Mouse (Mus musculus) left cerebral cortex, postnatal 10 days (tissue): ENCODE results near the gene Bbs9. TPM values are rescaled to one million over a fixed set of nuclear protein-coding genes. Genes with fewer than 3 reads are reported as not detected.
"Not testable (repeated sequence)": the region's sequence is repeated elsewhere in the genome, so short reads cannot be mapped to it uniquely, and the experiment has no call there.

Source experiments
- DNase-seq, 2 experiments: peaks; one replicate each; pipeline ENCODE4 v3.0.0; 2021 to 2022; ENCODE audit warnings: low spot score in 2 of 2, mixed read lengths in 1 of 2; ENCODE audit errors: extremely low spot score in 1 of 2
- intact Hi-C: fragments of 180-260 bp; cut with DNase I; formaldehyde crosslinking; loops from one replicate; pipeline ENCODE4 v1.15.1; 2025
- total RNA-seq, 2 experiments: library from RNA; stranded (reverse); gene quantifications; 2 replicates each; pipeline ENCODE4 v1.2.3; 2021

Gene Bbs9
- total RNA-seq, 2 experiments from 2014 or later = 27.8 to 28.6 TPM

DNA sequence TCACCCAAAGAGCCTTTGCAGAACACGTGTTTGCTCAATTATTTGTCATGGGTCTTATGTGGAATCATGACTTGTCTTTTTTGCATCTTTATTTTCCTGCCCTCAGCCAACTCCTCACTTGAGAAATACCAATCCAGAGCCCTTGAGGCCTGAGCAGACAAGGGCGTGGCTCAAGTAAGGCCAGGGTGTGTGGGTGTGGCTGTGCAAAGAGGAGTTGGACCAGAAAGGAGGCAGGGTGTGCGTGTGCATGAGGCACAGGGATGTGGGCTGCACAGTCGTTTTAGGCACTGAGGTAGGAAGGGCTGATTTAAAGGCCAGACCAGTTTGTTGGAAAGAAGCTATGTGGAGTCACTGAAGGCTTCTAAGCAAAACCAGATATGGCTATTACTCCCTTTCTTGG is 373.7 kb downstream of the Bbs9 start:
- no peak for DNase-seq
- intact Hi-C loops = no loop called here

DNA sequence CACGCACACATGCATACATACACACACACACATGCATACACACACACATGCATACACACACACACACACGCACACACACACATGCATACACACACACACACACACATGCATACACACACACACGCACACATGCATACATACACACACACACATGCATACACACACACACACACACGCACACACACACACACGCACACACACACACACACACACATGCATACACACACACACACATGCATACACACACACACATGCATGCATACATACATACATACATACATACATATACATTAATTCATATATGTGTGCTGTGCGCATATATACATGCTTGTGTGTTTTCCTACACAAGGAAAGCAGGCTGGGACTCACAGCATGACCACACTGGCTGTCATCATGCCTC is 393.6 kb downstream of the Bbs9 start:
- DNase-seq, intact Hi-C loops: not testable (repeated sequence)

DNA sequence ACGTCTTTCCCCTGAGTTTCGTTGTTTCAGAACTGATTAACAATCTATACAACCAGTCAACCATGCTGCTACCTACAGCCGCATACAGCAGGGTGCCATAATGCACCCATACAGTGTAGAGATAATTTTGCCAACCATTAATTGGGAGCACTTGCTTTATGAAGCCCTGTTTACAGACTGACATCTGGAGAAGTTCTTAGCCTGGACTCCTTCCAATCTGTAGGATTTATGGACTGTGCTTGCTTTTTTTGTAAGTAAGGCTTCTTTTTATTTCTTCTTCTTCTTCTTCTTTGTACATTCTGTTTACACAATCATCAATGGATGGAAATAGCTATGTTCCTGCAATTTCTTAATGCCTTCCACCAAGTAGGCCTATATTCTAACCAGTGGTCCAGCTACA is 395.1 kb downstream of the Bbs9 start:
- intact Hi-C loops = no loop called here
- DNase-seq = no peak

DNA sequence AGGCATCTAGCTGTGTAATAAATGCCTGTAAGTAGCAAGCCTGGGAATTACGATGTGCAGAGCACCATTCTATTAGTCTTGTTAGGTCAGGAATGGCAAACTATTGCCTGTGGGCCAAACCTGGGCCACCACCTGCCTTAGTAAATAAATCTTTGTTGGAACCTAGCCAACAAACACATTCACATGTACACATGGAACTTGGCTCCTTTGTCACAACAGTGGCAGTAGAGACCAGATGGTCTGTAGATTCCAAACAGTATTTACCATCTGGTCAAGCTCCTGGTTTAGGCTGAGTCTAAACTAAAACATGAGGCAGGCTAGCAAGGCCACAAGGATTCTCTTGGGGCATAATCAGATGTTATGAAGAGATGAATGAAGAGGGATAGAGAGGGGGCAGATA is 399.7 kb downstream of the Bbs9 start:
- DNase-seq = no peak
- intact Hi-C loops = no loop called here

DNA sequence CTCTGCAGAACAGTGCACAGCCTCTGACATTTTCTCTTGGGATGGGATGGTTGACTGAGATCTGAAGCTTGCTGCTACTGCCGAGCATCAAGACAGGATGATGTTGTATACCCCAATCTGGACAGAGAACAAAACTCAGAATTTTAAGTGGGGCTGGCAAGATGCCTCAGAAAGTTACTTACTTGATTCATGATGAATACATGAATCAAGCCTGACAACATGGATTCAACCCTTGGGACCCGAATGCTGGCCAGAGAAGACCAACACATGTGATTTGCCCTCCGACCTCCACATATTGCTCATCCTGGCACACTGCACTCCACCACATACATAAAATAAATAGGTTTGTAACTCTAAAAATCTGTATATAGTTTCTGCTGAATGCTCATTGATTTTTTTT is 403.8 kb downstream of the Bbs9 start:
- DNase-seq = no peak
- intact Hi-C loops = no loop called here

DNA sequence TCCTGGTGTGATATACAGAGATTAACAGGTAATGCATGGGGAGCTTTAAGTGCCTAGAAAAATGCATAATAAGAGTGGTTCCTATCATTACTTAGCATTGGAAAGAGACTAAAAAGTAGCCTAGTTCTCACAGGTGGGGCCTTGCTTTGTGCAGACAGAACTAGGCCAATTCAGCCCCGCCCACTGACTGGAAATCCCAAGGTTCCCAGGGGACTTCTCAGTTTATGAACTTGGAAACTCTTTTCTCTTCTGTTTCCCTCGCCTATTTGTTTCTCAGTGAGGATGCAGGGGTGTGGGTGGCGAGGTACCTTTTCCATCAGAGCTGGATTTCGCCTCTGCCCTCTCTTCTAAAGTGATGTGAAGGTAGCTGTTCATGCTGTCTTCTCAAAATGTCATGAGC is 410.8 kb downstream of the Bbs9 start:
- DNase-seq = no peak
- intact Hi-C loops = no loop called here

DNA sequence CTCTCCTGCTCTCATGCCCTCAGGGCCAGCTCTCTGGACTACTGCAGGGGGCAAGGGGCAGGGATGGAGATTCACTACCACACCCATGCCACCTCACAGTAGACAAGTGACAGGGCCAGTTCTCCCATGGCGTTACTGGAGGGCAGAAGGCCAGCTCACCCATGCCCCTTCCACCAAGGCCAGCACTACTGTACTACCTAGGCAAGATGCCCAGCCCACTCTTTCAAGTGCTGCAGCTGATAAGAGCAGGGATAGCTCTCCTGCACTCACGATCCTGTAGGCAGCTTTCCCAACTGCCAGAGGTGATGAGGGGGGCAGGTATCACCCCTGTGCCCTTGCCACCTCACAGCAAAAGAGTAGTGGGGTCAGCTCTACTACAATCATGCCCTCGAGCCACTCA is 429.9 kb downstream of the Bbs9 start:
- intact Hi-C loops = no loop called here
- no peak for DNase-seq

DNA sequence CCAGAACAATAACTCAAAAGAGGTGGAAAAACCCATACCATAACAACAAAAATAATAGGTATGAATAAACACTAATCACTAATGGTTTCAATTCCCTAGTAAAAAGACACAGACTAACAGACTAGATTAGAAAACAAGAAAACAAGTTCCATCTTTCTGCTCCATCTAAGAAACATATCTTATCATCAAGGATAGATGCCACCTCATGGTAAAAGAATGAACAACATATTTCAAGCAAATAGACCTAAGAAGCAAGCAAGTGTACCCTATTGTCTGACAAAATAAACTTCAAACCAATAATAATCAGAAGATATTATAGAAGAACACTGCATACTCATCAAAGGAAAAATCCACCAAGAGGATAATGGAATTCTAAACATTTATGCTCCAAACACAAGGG is 441.3 kb downstream of the Bbs9 start:
- intact Hi-C loops = no loop called here
- no peak for DNase-seq

DNA sequence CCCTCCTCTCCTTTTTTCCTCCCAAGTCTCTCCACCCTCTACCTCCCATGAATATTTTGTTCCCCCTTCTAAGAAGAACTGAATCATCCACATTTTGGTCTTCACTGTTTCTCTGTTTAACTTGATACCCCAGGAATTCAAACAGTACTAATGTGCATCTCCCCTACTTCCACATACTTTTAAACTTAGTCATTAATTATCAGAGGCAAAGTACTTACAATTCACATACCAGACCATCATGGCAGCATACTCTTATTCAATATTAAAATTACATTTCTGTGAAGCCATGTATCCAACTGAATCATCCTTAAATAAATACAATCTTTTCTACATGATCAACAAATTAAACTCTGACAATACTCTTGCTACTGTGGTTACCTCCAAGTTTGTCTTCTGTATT is 460.1 kb downstream of the Bbs9 start:
- intact Hi-C loops = no loop called here
- DNase-seq = no peak

Other genes with a start within 250 kb of the Bbs9 start
- 1 to 10 TPM; 3.7 to 4.2 TPM for gene Zfp599, start 215.8 kb upstream of the Bbs9 start, total RNA-seq
- gene Zfp810, start 168.1 kb upstream of the Bbs9 start, total RNA-seq = 10 to 100 TPM; 22.1 to 25.5 TPM
- 1 to 10 TPM; 4.0 to 5.9 TPM for gene Anln, start 86.5 kb upstream of the Bbs9 start, total RNA-seq
- gene 9530077C05Rik, start 64.2 kb upstream of the Bbs9 start, total RNA-seq = 1 to 10 TPM; 7.8 to 8.9 TPM
- gene Gm17545, start 21.4 kb upstream of the Bbs9 start, total RNA-seq = not detected
- gene Rp9, start 6.0 kb upstream of the Bbs9 start, total RNA-seq = 10 to 100 TPM; 41.0 to 44.1 TPM